Mouse (Mus musculus): Measurements from ENCODE around the gene Arl5c. TPM values are rescaled to one million over a fixed set of nuclear protein-coding genes. Genes with fewer than 3 reads are reported as not detected.

Arl5c gene
- total and polyA plus RNA-seq, 2 experiments from 2014 or later: 2.9 TPM; not detected in 1

- Histone ChIP-seq H3K4me2 (ENCODE audit: low read depth, low read length) (no peak overlapping the region), H3K9ac (replicated peaks; ENCODE audit: low read depth, low read length) (no peak overlapping the region), H3K36me3 (replicated peaks; ENCODE audit: control insufficient read depth, insufficient read depth, low read length) (peaks cover 32% of the 10 kb centered on the region), H3K27ac (ENCODE audit: low read depth) (no peak overlapping the region), H3K4me3 (ENCODE audit: low read depth, low read length) (no peak overlapping the region), H3K27me3 (ENCODE audit: control insufficient read depth, insufficient read depth, low read length) (peaks cover 3% of the 10 kb centered on the region; the same call in 1 of the 2 replicates), H3K4me1 (ENCODE audit: control insufficient read depth, insufficient read depth) (peaks cover 2% of the 10 kb centered on the region; the same call in 1 of the 2 replicates), H3K9me3 (replicated peaks; ENCODE audit: control insufficient read depth, low read length) (no peaks in the 10 kb centered on the region)
- DNase-seq (ENCODE audit: low spot score) (no peak), ATAC-seq (ENCODE audit: insufficient read depth, low read depth) (no peak)
- 62% methylated on average over 5 of the region's 5 CpGs for WGBS
- TF ChIP-seq CTCF (IDR thresholded peaks at IDR 0.05; ENCODE audit: low read depth) (0 out of 2 replicates have a peak, but pooled peaks have one; percentile 3), EP300 (IDR thresholded peaks at IDR 0.05; ENCODE audit: low read depth) (no peak)
Measured at GRCm38 (mm10) chr11:98030701-98031442, 34.9 kb upstream of the Arl5c start.

DNA sequence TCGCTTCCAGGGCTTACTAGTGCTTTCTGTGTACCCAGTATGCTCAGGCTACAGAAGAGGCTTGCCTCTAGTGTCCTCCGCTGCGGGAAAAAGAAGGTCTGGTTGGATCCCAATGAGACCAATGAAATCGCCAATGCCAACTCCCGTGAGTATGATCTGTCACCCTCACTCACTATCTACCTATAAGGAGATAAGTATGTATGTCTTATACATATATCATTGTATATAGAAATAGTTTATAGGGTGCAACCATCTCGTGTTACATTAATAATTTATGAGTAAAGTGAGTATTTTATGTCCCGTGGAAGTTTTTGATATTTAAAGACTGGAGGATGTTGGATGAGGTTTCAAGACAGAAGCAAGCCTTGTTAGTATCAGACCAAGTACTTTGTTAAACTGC is 31.8 kb upstream of the Arl5c start:
- Histone ChIP-seq H3K9ac (replicated peaks; ENCODE audit: low read depth, low read length) (peak overlapping the region; percentile 98), H3K9me3 (replicated peaks; ENCODE audit: control insufficient read depth, low read length) (no peaks in the 10 kb centered on the region), H3K36me3 (replicated peaks; ENCODE audit: control insufficient read depth, insufficient read depth, low read length) (peaks cover 32% of the 10 kb centered on the region), H3K4me3 (ENCODE audit: low read depth, low read length) (peak overlapping the region; percentile 85), H3K4me2 (ENCODE audit: low read depth, low read length) (peak overlapping the region; percentile 77), H3K27me3 (ENCODE audit: control insufficient read depth, insufficient read depth, low read length) (no peaks in the 10 kb centered on the region), H3K27ac (ENCODE audit: low read depth) (no peak overlapping the region), H3K4me1 (ENCODE audit: control insufficient read depth, insufficient read depth) (peaks cover 5% of the 10 kb centered on the region; the same call in 1 of the 2 replicates)
- TF ChIP-seq CTCF (IDR thresholded peaks at IDR 0.05; ENCODE audit: low read depth): no peak
- TF ChIP-seq EP300 (IDR thresholded peaks at IDR 0.05; ENCODE audit: low read depth): no peak
- 20% methylated on average over 7 of the region's 7 CpGs for WGBS
- ATAC-seq (ENCODE audit: insufficient read depth, low read depth) (no peak), DNase-seq (ENCODE audit: low spot score) (no peak)

DNA sequence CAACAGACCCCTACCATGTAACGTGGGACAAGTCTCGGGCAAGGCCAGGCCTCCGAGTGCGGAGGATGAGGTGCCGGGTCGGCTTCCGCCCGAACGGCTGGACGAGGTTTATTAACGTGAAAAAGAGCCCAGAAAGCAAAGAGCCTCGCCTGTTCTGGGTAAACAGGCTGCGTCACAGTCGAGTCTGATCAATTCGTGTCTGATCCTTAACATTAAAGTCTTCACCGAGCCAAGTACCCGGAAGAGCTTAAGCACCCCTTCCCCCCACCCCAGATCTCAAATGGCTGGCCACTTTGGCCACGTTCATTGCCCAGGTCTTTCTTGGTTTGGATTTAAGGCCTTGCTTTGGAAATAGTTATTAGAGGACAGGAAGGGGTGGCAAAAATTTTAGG is 31.3 kb upstream of the Arl5c start:
- TF ChIP-seq CTCF (IDR thresholded peaks at IDR 0.05; ENCODE audit: low read depth): no peak
- TF ChIP-seq EP300 (IDR thresholded peaks at IDR 0.05; ENCODE audit: low read depth): no peak
- peak overlapping the region; percentile 90 for H3K27ac ChIP-seq (ENCODE audit: low read depth)
- H3K4me2 ChIP-seq (ENCODE audit: low read depth, low read length): peak overlapping the region; percentile 77
- H3K9me3 ChIP-seq (replicated peaks; ENCODE audit: control insufficient read depth, low read length): no peaks in the 10 kb centered on the region
- WGBS: 0% methylated on average over 18 of the region's 18 CpGs
- DNase-seq (ENCODE audit: low spot score): no peak
- no peaks in the 10 kb centered on the region for H3K27me3 ChIP-seq (ENCODE audit: control insufficient read depth, insufficient read depth, low read length)
- H3K4me3 ChIP-seq (ENCODE audit: low read depth, low read length): peak overlapping the region; percentile 85
- peak overlapping the region; percentile 98 for H3K9ac ChIP-seq (replicated peaks; ENCODE audit: low read depth, low read length)
- ATAC-seq (ENCODE audit: insufficient read depth, low read depth): no peak
- peaks cover 32% of the 10 kb centered on the region for H3K36me3 ChIP-seq (replicated peaks; ENCODE audit: control insufficient read depth, insufficient read depth, low read length)
- peaks cover 5% of the 10 kb centered on the region; the same call in 1 of the 2 replicates for H3K4me1 ChIP-seq (ENCODE audit: control insufficient read depth, insufficient read depth)

DNA sequence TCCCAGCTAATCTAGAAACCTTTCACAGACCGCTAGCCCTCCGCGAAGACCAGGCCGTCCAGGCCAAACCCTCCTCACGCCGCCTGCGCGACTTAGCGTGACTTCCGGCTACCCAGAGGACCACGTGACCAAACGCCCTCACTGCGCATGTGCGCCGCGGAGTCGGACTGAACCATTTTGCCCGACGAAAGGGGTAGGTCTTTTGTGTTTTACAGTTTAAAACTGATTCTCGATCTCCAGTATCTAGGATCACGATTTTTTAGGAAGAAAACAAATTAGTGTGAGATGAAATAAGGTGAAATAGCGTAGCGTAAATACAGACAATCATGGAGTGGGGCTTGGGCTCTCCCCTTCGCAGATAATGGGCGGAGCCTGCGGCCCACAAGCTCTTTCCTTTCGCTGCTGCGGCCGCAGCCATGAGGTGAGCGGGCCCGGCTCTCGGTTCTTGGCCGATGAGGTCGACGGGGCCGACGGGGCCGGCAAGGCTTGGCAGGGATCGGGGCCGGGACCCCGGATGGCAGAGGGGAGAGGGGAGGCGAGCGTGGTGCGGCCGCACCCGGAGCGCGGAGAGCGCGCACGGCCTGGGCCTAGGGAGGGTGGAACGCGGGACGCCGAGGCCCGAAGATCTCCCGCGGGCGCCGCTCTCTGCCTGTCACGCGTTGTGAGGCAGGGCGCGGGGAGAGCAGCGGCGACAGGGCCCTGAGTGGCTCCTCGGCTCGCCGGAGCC is 30.8 kb upstream of the Arl5c start, which contains the start of gene Rpl19:
Gene Rpl19, plus strand, starts transcription at position 141 of the 727 bp plus-strand sequence.
- Histone ChIP-seq H3K4me3 (ENCODE audit: low read depth, low read length) (peak within 1 kb of the TSS; percentile 85), H3K4me1 (ENCODE audit: control insufficient read depth, insufficient read depth) (peaks cover 10% of the 10 kb centered on the region), H3K27ac (ENCODE audit: low read depth) (peak within 1 kb of the TSS; percentile 90), H3K4me2 (ENCODE audit: low read depth, low read length) (peak within 1 kb of the TSS; percentile 77), H3K36me3 (replicated peaks; ENCODE audit: control insufficient read depth, insufficient read depth, low read length) (peaks cover 32% of the 10 kb centered on the region), H3K27me3 (ENCODE audit: control insufficient read depth, insufficient read depth, low read length) (no peaks in the 10 kb centered on the region), H3K9me3 (replicated peaks; ENCODE audit: control insufficient read depth, low read length) (no peaks in the 10 kb centered on the region), H3K9ac (replicated peaks; ENCODE audit: low read depth, low read length) (peak within 1 kb of the TSS; percentile 98)
- TF ChIP-seq CTCF (IDR thresholded peaks at IDR 0.05; ENCODE audit: low read depth): no peak
- peak; percentile 88 for TF ChIP-seq EP300 (IDR thresholded peaks at IDR 0.05; ENCODE audit: low read depth)
- ATAC-seq (ENCODE audit: insufficient read depth, low read depth) (peak; percentile 81), DNase-seq (ENCODE audit: low spot score) (peak; percentile 80)
- under 1% methylated on average over 65 of the region's 69 CpGs for WGBS

DNA sequence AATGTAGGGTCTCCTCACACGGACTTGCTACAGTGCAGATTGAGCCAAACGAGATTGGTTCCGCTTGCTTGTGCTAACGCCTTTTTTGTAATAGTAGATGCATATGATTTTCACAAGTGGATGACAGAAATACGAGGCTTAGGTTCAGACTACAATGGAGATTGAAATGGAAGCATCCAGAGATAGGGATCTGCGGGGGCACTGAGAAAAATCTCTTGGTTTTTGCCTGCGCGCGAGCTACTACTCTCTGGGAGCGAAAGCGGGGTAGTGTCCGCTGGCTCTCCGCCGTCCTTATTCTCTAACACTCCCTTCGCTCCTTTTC is 30.2 kb upstream of the Arl5c start:
- H3K27ac ChIP-seq (ENCODE audit: low read depth): peak overlapping the region; percentile 90
- H3K4me2 ChIP-seq (ENCODE audit: low read depth, low read length): peak overlapping the region; percentile 77
- DNase-seq (ENCODE audit: low spot score) (no peak), ATAC-seq (ENCODE audit: insufficient read depth, low read depth) (no peak)
- no peak for TF ChIP-seq CTCF (IDR thresholded peaks at IDR 0.05; ENCODE audit: low read depth)
- no peak; the same call in 1 of the 2 replicates for TF ChIP-seq EP300 (IDR thresholded peaks at IDR 0.05; ENCODE audit: low read depth)
- no peaks in the 10 kb centered on the region for H3K9me3 ChIP-seq (replicated peaks; ENCODE audit: control insufficient read depth, low read length)
- peak overlapping the region; percentile 85 for H3K4me3 ChIP-seq (ENCODE audit: low read depth, low read length)
- peak overlapping the region; percentile 98 for H3K9ac ChIP-seq (replicated peaks; ENCODE audit: low read depth, low read length)
- H3K27me3 ChIP-seq (ENCODE audit: control insufficient read depth, insufficient read depth, low read length): no peaks in the 10 kb centered on the region
- 7% methylated on average over 15 of the region's 15 CpGs for WGBS
- H3K36me3 ChIP-seq (replicated peaks; ENCODE audit: control insufficient read depth, insufficient read depth, low read length): peaks cover 31% of the 10 kb centered on the region
- H3K4me1 ChIP-seq (ENCODE audit: control insufficient read depth, insufficient read depth): peaks cover 15% of the 10 kb centered on the region

Data from heart, postnatal 0 days (tissue).